Mouse (Mus musculus) frontal cortex, adult (tissue): ENCODE results near the gene 4930470P17Rik.
A peak's percentile ranks its signal among the peaks of the same experiment; 100 is the strongest.
"Not testable (repeated sequence)": the region's sequence is repeated elsewhere in the genome, so short reads cannot be mapped to it uniquely, and the experiment has no call there.

Source experiments
- ATAC-seq: cut with Nextera tagmentation; 2 replicates; pipeline ENCODE4 v1.9.2; 2017; ENCODE audit warnings: mild to moderate bottlenecking, moderate library complexity, mixed read lengths; ENCODE audit not compliant: low TSS enrichment

The 4930470P17Rik gene

GRCm38 (mm10) chr2:170601917-170602316 lies at the start of gene 4930470P17Rik:
TSS of gene 4930470P17Rik (minus strand) at chr2:170602017.
- ATAC-seq = no peak

- no peak for ATAC-seq
Observed at GRCm38 (mm10) chr2:170651483-170651882, 49.7 kb upstream of the 4930470P17Rik start.

- peak; percentile 56; the same call in 1 of the 2 replicates for ATAC-seq
Observed at GRCm38 (mm10) chr2:170648542-170648941, 46.7 kb upstream of the 4930470P17Rik start.

GRCm38 (mm10) chr2:170646201-170646600 lies 44.4 kb upstream of the 4930470P17Rik start:
- peak; percentile 47 for ATAC-seq

- ATAC-seq = no peak
Observed at GRCm38 (mm10) chr2:170642338-170642806, 40.6 kb upstream of the 4930470P17Rik start.

GRCm38 (mm10) chr2:170640281-170640680 lies 38.5 kb upstream of the 4930470P17Rik start:
- no peak for ATAC-seq

GRCm38 (mm10) chr2:170638746-170639145 lies 36.9 kb upstream of the 4930470P17Rik start:
- ATAC-seq = no peak

- no peak for ATAC-seq
Observed at GRCm38 (mm10) chr2:170632998-170633622, 31.3 kb upstream of the 4930470P17Rik start.

- ATAC-seq = no peak
Observed at GRCm38 (mm10) chr2:170632386-170632785, 30.6 kb upstream of the 4930470P17Rik start.

GRCm38 (mm10) chr2:170631375-170631774 lies 29.6 kb upstream of the 4930470P17Rik start:
- no peak for ATAC-seq

- no peak for ATAC-seq
Observed at GRCm38 (mm10) chr2:170630553-170630952, 28.7 kb upstream of the 4930470P17Rik start.

GRCm38 (mm10) chr2:170627991-170628390 lies 26.2 kb upstream of the 4930470P17Rik start:
- ATAC-seq = not testable (repeated sequence)

- not testable (repeated sequence) for ATAC-seq
Observed at GRCm38 (mm10) chr2:170624201-170624880, 22.5 kb upstream of the 4930470P17Rik start.

- no peak for ATAC-seq
Observed at GRCm38 (mm10) chr2:170622985-170623384, 21.2 kb upstream of the 4930470P17Rik start.

GRCm38 (mm10) chr2:170618862-170619492 lies 17.2 kb upstream of the 4930470P17Rik start:
- ATAC-seq = peak; percentile 89

GRCm38 (mm10) chr2:170611794-170612193 lies 10.0 kb upstream of the 4930470P17Rik start:
- not testable (repeated sequence) for ATAC-seq

- no peak for ATAC-seq
Observed at GRCm38 (mm10) chr2:170601171-170601570, 646 bp downstream of the 4930470P17Rik start.

- ATAC-seq = no peak
Observed at GRCm38 (mm10) chr2:170597586-170597985, 4.2 kb downstream of the 4930470P17Rik start.

- peak; percentile 55; the same call in 1 of the 2 replicates for ATAC-seq
Observed at GRCm38 (mm10) chr2:170596726-170597125, 5.1 kb downstream of the 4930470P17Rik start.

GRCm38 (mm10) chr2:170592161-170592560 lies 9.7 kb downstream of the 4930470P17Rik start:
- ATAC-seq = no peak

GRCm38 (mm10) chr2:170588369-170588900 lies 13.4 kb downstream of the 4930470P17Rik start:
- no peak for ATAC-seq

GRCm38 (mm10) chr2:170584678-170585077 lies 17.1 kb downstream of the 4930470P17Rik start:
- no peak for ATAC-seq
